Mouse (Mus musculus) midbrain, embryonic 10.5 days (tissue): ENCODE results near the gene Agtr2. TPM values are rescaled to one million over a fixed set of nuclear protein-coding genes. Genes with fewer than 3 reads are reported as not detected.
"Not testable (repeated sequence)": the region's sequence is repeated elsewhere in the genome, so short reads cannot be mapped to it uniquely, and the experiment has no call there.

ENCODE experiments used
- DNase-seq: peaks from one replicate; pipeline ENCODE4 v3.0.0-alpha.2; 2017; ENCODE audit warnings: low spot score
- H3K27ac ChIP-seq: fragments of 300-500 bp; sonication (generic); replicated peaks from 2 replicates; pipeline ENCODE4 v1.5.1; 2016; ENCODE audit warnings: mild to moderate bottlenecking
- H3K27me3 ChIP-seq: fragments of 300-500 bp; sonication (generic); 2 replicates; pipeline ENCODE4 v1.6.1; 2016; ENCODE audit warnings: low read depth, mild to moderate bottlenecking; ENCODE audit not compliant: poor library complexity, severe bottlenecking
- H3K36me3 ChIP-seq: fragments of 300-500 bp; sonication (generic); 2 replicates; pipeline ENCODE4 v1.6.1; 2016; ENCODE audit warnings: mild to moderate bottlenecking, moderate library complexity
- H3K4me1 ChIP-seq: fragments of 300-500 bp; sonication (generic); 2 replicates; pipeline ENCODE4 v1.6.1; 2016
- H3K4me3 ChIP-seq: fragments of 300-500 bp; sonication (generic); 2 replicates; pipeline ENCODE4 v1.5.1; 2016; ENCODE audit warnings: mild to moderate bottlenecking, moderate library complexity
- H3K9me3 ChIP-seq: fragments of 300-500 bp; sonication (generic); replicated peaks from 2 replicates; pipeline ENCODE4 v1.6.1; 2016; ENCODE audit warnings: mild to moderate bottlenecking
- WGBS: fragments of 180-500 bp; shearing (Covaris S2); methylation state at CpG from one replicate; pipeline ENCODE4 v1.1.7; 2016; 5-methylcytosine and 5-hydroxymethylcytosine counted together
- polyA plus RNA-seq: library from polyadenylated mRNA; unstranded; fragments of >200 nt; fragmentation: Nextera tagmentation; extraction: Ambion mirVana; gene quantifications from 2 replicates; pipeline ENCODE4 v1.2.1, GENCODE M21; 2016

Gene Agtr2
- 0.09 and 0.17 TPM in 2 replicates for polyA plus RNA-seq

GRCm38 (mm10) chrX:21484414-21484813 lies at the start of gene Agtr2:
Gene Agtr2 (plus strand): TSS chrX:21484544.
- no peak within 1 kb of the TSS for H3K4me3 ChIP-seq
- H3K4me1 ChIP-seq: no peaks in the 10 kb centered on the region
- no peaks in the 10 kb centered on the region for H3K36me3 ChIP-seq
- no peak for DNase-seq
- H3K27ac ChIP-seq: no peak within 1 kb of the TSS
- no peaks in the 10 kb centered on the region for H3K9me3 ChIP-seq
- no peaks in the 10 kb centered on the region for H3K27me3 ChIP-seq
- WGBS: 73% methylated on average over 5 of the region's 5 CpGs

DNA sequence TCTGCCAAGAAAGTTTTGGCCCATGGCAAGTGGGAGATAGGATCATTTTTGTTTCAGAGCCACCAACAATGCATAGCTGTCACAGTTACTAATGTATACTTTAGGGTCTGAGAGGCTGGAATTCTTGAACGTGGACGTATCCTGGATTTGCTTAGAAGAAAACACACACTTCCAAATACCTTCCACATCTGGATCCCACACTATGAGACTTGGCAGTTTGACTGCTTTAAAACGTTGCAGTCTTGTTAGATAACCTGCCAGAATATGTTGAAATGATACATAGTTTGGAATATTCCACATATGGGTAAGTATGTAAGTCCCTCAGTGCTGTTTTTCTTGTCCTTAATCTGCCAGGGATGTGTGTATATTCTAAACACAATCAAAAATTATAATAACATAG lies 31.8 kb upstream of the Agtr2 start:
- no peaks in the 10 kb centered on the region for H3K27me3 ChIP-seq
- H3K9me3 ChIP-seq: no peaks in the 10 kb centered on the region
- H3K36me3 ChIP-seq: no peaks in the 10 kb centered on the region
- no peaks in the 10 kb centered on the region for H3K4me1 ChIP-seq
- no peak overlapping the region for H3K4me3 ChIP-seq
- H3K27ac ChIP-seq: no peak overlapping the region
- 76% methylated on average over 3 of the region's 3 CpGs for WGBS
- DNase-seq: no peak

GRCm38 (mm10) chrX:21488111-21488510 lies 3.8 kb downstream of the Agtr2 start:
- no peaks in the 10 kb centered on the region for H3K36me3 ChIP-seq
- no peaks in the 10 kb centered on the region for H3K27me3 ChIP-seq
- H3K9me3 ChIP-seq: no peaks in the 10 kb centered on the region
- no peak for DNase-seq
- WGBS: 79% methylated on average over 2 of the region's 2 CpGs
- H3K27ac ChIP-seq: no peak overlapping the region
- H3K4me3 ChIP-seq: no peak overlapping the region
- no peaks in the 10 kb centered on the region for H3K4me1 ChIP-seq

GRCm38 (mm10) chrX:21500242-21500641 lies 15.9 kb downstream of the Agtr2 start:
- Histone ChIP-seq H3K9me3 (0 out of 2 replicates have a peak, but pooled peaks cover 3% of the 10 kb centered on the region), H3K27ac (no peak overlapping the region)
- WGBS: 50% methylated on average over 2 of the region's 2 CpGs

DNA sequence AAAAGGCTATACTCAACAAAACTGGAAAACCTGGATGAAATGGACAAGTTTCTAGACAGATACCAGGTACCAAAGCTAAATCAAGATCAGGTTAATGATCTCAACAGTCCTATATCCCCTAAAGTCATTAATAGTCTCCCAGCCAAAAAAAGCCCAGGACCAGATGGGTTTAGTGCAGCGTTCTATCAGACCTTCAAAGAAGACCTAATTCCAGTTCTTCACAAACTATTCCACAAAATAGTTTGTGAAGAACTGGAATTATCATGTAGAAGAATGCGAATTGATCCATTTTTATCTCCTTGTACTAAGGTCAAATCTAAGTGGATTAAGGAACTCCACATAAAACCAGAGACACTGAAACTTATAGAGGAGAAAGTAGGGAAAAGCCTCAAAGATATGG lies 23.0 kb downstream of the Agtr2 start:
- WGBS: 84% methylated on average over 2 of the region's 2 CpGs

More at GRCm38 (mm10) chrX:21500242-21500641, 15.9 kb downstream of the Agtr2 start:
- H3K36me3 ChIP-seq: no peaks in the 10 kb centered on the region
- no peak overlapping the region for H3K4me3 ChIP-seq
- DNase-seq: no peak
- no peaks in the 10 kb centered on the region for H3K27me3 ChIP-seq
- H3K4me1 ChIP-seq: no peaks in the 10 kb centered on the region

DNA sequence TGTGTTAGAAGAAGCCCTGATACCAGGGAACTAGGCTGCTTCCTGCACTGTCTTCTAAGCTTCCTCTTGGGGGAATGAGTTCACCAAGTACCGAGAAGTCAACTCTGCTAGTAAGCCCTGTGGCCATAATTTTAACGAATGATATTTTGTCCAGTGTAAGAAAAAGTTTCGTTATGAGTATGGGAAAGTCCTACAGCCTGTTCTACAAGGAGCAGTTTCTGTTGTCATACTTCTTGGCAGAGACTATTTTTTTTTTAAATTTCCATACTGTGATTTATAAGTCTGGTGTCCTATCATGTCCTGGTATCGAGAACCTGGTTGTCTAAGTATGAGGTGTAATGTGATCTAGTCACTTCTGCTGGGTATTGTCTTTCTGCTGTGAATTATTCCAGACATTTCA lies 38.2 kb downstream of the Agtr2 start:
- 85% methylated on average over 4 of the region's 4 CpGs for WGBS
- H3K9me3 ChIP-seq: no peaks in the 10 kb centered on the region
- H3K4me3 ChIP-seq: no peak overlapping the region
- H3K27me3 ChIP-seq: no peaks in the 10 kb centered on the region
- H3K36me3 ChIP-seq: no peaks in the 10 kb centered on the region
- no peaks in the 10 kb centered on the region for H3K4me1 ChIP-seq
- H3K27ac ChIP-seq: no peak overlapping the region
- no peak for DNase-seq

More for the DNA sequence above, 23.0 kb downstream of the Agtr2 start:
- H3K36me3 ChIP-seq, DNase-seq, H3K27ac ChIP-seq, H3K27me3 ChIP-seq, H3K4me1 ChIP-seq, H3K9me3 ChIP-seq, H3K4me3 ChIP-seq: not testable (repeated sequence)

Other genes with a start within 250 kb of the Agtr2 start
- not detected in 2 replicates for gene Slc6a14, start 230.4 kb downstream of the Agtr2 start, polyA plus RNA-seq